Mouse (Mus musculus) liver, embryonic 14.5 days (tissue): ENCODE data around the gene Wwc2.

ENCODE experiments used
- CTCF ChIP-seq: IDR thresholded peaks from 2 replicates; pipeline ENCODE4 v1.5.1; 2016; ENCODE audit warnings: antibody characterized with exemption, low read depth, control low read depth
- EP300 ChIP-seq: IDR thresholded peaks from 2 replicates; pipeline ENCODE4 v1.6.1; 2016; ENCODE audit warnings: antibody characterized with exemption, low read depth

DNA sequence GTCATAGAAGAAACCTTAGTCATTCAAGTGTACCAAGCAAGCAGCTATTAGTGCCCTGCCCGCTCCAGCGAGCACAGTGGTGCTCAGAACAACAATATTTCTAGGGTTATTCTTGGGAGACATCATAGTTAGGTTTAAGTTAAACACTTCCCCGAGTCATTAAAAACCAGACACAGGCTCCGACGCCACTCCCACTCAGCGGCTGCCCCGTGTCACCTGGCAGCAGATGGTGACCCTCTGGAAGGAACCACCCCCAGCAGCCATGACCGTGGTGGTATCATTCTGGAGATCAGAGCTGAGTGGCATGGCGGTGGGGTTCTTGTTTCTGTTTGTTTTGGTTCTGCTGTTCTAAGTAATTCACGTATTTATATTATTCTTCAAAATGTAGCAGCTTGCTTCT, 5.1 kb downstream of the Wwc2 start:
- TF ChIP-seq CTCF: no peak
- TF ChIP-seq EP300: no peak
